Mouse (Mus musculus) adrenal gland, postnatal 25 days (tissue): Measurements from ENCODE around the gene Hes2. TPM values are rescaled to one million over a fixed set of nuclear protein-coding genes. Genes with fewer than 3 reads are reported as not detected.

ENCODE experiments used
- DNase-seq: peaks from one replicate; pipeline ENCODE4 v3.0.0; 2021; ENCODE audit warnings: mixed read lengths
- total RNA-seq: library from RNA; stranded (reverse); gene quantifications from 2 replicates; pipeline ENCODE4 v1.2.3, GENCODE M21; 2021

The Hes2 gene
- total RNA-seq, 1 experiment from 2014 or later = not detected

DNA sequence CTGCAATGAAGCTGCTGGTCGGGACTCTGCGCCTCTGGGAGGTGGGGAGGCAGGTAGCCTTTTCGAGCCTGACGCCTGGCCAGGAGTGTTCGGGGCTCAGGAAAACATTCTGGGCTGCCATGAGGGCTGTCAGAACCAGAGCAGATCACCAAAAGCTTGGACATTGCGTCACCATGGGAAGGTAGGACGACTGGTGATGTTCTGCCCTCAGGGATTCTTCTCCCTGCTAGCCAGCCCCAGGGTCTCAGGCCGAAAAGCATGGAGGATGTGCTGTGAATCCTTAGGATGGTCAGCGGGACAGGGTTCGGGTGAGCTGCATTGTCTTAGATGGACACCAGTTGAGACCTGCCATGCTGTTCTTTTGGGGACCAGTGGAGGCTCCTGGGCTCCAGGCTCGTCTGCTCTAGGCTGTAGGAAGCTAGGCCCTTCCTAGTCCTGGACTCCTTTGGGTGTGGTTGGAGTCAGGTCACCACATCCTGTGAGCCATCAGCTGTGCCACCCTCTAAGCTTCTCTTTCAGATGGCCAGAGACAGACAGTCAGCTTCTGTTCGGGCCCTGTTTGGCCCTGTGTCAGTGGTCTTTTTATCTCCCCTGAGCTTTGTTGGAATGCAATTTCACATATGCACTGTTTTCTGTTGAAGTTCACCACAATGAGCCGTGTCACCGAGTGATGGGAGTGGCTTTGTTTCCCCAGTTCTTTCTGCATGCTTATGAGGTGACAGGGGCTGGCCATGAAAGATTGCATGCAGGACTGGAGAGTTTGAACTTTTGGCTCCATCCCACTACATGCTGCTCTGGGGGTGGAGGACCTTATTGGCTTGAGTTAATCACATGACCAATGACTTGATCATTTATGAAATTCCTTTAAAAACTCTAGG is 27.8 kb downstream of the Hes2 start:
- no peak for DNase-seq

DNA sequence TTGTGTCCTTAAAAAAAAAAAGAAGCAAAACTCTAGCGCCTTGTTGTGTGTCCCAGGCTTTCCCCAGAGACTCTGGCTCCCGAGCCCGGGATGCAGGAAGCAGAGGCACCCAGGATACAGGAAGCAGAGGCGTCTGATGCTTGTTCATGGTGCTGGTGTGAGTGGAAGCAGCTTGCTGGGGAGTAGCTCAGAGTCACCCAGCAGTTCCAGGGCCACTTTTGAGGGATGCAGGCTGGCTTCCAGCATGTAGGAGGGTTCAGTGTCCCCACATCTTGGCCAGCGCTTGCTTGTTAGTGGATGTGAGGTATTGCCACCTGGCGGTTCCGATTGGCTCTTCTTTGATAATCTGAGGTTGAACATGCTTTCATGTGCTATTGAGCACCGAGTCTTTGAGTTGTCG is 28.5 kb downstream of the Hes2 start:
- DNase-seq = no peak

DNA sequence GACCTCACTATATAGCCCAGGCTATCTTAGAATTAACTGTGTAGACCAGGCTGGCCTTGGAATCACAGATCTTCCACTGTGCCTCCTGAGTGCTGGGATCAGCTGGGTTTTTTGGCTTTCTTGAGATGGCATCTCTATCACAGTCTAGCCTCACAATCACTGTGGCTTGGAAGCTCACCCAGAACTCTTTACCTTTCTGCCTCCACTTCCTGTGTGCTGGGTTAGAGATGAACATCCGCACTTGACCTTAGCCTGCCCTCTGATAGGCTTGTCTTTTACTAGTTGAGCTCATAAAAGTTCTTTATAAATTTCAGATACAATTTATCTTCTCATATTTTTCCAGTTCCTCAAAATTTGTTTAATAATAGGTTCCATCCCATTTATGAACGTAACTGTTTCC is 30.0 kb downstream of the Hes2 start:
- DNase-seq = no peak

DNA sequence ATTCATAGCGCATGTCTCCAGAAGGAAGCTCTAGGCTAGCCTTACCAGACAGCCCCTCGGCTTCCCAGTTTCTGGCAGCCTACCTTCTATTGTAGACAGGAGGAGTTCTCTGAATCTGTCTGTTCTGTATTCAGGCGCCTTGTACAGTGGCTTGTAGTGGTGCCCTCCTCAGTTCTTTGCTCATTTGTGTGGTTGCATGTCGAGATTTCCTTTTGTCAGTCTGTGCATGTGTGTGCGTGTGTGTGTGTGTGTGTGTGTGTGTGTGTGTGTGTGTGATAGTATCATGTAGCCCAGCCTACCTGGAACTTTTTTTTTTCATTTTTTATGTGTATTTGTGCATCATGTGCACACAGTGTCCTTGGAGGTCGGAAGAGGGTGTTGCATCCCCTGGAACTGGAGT is 30.4 kb downstream of the Hes2 start:
- no peak for DNase-seq

DNA sequence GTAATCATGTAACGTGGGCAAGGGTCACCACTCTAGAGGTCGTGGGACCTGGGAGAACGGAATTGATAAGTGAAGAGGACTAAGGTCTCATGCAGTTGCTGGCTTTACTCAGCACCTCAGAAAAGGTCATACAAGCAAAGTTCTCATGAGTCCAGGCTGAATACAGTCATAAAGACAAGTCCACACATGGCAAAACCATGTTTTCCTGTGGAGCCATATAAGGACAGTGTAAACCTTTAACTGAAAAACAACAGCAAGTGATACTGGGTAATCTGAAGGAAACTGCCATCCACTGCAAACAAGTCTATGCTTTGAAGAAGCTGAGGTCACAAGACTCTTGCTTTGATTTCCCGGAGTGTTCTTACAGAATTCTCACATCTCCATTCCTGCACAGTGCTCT is 31.0 kb downstream of the Hes2 start:
- DNase-seq = no peak

DNA sequence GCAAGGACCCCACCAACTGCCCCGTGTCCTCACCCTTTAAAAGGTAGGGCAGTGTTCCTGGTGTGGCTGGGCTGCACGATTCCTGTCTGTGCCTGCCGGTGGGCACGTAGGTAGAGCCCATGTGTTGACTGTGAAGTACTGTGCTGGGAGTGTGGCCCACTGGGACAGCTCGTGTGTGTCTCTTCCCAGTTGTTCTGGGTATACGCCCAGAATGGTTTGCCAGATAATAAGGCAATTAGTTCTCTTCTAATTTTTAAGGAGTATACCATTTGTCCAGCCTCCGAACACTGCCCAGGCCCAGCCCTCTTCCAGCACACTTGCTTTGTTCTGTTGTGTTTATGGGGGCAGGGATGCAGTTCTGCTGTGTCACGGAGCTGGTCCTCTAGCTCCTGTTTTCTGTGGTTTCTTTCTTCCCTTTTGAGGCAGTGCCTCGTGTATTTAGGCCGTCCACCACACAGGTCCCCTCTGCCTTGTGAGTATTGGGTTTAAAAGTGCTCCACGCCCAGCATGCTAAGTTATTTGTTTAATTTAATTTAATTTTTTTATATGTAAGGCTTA is 31.5 kb downstream of the Hes2 start:
- DNase-seq = no peak

DNA sequence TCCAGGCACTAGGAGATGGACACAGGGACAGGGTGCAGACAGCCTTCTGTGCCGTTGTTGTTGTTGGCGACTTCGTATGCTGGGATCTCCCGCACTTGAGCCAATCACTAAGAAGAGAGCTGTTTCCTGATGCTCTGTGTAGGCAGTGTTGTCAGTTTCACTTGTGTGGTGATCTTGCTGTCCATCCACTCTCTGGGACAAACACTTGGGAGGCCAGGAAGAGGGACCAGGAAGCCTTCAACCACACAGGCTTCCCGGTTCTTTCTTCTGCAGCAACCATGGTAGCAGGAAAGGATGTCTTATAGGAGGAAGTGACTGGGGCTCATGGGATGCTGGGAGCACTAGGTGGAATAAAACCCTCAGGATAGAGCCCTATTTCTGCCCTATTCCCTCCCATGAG is 32.0 kb downstream of the Hes2 start:
- no peak for DNase-seq

DNA sequence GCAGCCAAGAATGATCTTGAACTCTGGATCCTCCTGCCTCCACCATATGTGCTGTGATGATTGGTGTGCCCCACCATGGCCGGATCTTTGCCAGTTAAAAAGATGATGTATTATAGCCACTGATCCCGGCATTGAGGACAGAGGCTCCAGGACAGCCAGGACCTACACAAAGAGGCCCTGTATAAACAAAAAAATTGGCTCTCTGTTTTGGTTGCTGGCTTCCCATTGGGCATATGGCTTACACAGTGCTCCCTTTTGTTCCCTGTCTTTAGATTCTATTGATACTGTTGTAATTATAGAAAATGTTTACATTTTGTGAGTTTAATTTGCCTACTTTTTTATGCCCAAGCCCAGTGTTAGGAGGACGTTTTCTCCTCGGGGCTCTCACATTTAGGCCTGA is 33.9 kb downstream of the Hes2 start:
- no peak for DNase-seq

DNA sequence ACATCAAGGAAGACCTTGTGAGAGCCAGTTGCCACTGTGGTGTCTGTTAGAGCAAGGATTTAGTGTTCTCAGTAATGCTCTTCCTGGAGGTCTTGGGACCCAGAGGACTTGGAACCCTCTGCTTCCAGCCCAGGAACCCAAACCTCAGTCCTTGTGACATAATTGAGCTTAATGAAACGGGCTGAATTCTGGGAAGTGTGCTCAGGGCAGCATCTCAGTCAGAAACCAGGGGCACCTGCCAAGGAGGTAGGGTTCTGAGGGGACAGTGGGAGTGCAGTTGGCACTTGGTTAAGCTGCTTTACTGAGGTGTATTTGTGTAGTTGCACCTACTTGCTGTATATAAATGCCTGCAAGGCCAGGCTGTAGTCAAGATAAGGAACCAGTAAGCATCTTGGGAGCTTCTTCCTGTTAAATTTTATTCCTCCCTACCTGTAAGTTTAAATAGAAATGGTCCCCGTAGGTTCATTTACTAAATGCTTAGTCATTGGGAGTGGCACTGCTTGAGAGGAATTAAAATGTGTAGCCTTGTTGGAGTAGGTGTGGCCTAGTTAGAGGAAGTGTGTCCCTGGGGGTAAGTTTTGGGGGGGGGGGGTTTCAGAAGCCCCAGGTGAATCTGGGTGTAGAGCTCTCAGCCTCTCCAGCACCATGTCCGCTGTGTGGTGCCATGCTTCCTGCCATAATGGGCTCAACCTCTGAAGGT is 36.0 kb downstream of the Hes2 start:
- DNase-seq = no peak

DNA sequence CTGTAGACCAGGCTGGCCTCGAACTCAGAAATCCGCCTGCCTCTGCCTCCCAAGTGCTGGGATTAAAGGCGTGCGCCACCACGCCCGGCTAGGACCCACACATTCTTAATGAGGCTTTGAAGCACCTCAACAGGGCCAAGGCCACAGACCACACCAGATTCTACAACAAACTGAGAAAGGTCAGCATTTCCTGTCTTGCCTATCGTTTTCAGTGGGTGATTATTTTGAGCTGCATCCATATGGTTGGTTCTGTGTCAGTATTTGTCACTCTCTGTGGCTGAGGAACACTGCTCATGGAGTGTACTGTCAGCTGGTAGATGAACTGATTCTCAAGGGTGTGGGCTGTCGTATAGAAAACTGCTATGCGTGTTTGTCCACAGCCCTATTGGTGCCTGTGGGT is 37.6 kb downstream of the Hes2 start:
- no peak for DNase-seq

DNA sequence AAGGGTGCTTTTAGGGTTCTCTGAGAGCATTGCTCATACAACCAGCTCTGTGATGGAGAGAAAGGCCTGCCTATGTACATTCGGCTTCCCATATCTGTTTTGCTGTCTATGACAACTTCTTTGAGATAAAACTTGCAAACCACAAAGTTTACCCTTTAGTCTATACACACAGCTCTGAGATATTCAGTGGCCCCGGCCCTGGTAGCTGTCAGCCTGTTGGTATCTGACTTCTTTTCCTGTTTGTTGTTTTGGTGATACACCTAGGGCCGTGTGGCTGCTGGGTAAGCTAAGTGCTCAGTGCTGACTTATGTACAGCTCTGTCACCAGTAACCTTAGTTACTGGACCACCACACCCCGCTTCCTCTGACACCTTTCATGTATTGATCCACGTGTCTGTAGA is 38.9 kb downstream of the Hes2 start:
- no peak for DNase-seq

DNA sequence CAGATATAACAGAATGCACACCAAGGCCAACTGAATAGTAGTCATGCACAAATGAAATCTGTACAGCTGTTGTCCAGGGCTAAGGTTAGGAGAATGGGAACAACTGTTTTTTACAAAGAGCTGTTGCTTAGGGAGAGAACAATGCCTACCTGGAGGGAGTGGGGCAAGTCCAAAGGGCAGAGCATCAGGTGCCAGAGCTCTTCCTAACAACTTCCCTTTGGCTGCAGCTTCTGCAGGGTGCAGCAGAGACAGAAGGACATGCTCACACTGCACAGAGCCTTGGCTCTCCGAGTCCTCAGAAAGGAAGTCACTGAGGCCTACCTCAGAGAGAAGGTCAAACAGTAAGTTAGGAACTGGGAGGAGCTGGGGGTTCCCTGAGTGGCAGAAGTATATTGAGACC is 41.0 kb downstream of the Hes2 start:
- DNase-seq = no peak

DNA sequence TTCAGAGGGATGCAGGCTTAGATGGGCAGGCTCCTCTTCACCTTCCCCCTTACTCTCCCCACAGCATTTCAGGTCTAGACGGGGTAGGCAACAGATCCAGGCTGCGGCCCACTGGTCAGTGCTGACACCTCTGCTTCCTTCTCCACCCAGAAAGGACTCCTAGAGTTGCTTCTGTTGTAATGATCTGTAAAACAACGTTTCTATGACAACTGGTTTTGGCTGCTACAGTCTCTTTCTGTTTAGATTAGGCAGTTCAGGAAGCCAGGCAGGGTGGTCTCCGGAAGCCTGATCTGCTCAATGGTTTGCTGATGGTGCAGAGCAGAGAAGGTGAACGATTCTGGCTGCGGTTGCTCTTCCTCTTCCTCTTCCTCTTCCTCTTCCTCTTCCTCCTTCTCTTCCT is 42.8 kb downstream of the Hes2 start:
- DNase-seq = no peak

DNA sequence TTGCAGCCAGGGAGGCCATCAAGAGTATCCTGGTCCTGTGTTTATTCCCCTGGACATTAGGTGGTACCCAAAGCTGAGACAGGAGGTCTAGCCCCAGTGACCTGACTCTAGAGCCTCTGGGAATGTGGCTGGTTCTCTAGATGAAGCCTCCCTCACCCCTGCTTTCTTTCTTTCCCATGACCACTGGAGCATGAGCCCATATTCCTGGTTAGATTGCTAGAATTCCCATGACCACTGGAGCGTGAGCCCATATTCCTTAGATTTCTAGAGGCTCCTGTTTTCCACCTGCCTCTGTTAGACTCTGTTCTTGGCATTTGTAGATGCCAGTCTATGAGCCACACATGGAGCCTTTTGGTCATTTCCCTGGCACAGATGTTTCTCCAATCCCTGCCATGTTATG is 43.8 kb downstream of the Hes2 start:
- no peak for DNase-seq

DNA sequence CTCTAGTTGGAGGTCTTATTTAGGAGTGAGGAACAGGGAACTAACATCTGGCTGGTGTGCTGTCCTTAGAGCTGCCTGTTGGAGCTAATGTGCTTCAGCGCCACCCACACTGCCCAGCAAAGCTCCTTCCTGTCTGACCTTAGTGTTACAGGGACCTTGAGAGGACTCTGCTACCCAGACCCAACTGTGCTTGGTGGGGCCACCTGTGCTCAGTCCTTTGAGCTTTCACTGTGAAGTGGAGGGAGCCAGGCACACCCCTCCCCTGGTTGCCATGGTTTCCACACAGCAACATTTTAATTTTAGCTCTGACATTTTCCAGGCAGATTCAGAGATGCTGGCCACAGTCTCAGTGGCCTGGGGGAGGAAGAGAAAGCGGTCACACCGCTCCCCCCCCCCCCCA is 44.2 kb downstream of the Hes2 start:
- DNase-seq = no peak

DNA sequence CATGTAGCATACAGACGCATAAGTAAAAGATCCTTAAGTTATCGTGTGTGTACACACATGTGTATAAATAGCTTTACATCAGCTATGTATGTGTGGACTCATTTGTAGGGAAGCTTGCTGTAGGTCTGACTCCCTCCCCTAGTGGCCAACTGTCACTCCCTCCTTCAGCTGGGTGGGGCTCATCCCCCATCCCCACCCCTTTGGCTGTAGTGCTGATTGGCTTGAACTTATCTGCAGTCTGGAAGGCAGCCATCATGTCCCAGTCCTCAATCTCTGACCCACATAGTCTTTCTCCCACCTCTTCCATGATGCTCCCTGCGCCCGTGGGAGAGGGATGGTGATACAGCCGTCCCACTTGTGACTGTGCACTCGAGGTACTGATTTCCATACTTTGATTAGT is 46.0 kb downstream of the Hes2 start:
- DNase-seq = no peak

DNA sequence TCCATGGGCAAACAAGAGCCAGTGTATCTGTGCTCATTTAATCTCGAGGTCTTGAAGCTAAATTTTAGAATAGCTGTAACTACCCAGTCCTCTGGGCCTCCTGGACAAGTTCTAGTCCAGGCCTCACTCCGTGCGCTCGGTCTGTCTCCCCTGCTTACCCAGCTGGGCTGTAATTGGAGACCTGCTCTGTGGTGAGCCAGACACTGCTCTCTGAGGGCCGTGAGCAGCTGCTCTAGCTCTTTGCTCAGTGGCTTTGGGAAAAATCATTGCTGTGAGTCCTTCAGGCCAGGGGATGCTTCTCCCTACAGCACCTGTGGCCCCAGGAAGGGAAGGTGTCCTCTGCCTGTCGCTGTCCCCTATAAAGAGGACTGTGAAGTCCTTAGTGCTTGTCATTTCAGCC is 47.5 kb downstream of the Hes2 start:
- no peak for DNase-seq

DNA sequence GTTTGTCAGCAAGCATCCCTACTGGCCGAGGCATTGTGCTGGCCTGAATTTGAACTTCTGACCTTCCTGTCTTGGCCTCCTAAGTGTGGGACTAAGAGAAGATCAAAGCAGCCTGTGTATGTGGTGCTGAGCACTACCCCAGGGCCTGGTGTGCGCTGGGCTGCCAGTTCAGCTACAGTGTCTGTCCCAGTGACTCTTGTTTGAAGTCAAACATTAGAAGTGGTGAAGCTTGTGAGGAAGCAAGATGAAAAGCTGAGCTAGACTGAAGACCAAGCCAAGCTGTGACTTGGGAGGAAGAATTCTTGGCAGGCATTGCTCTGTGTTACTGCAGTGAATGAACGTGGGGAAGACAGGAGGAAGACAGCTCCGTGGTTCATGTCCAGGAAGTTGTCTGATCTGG is 51.0 kb downstream of the Hes2 start:
- DNase-seq = no peak

Other genes starting within 250 kb of the Hes2 start
- 104 and 112 TPM in 2 replicates for gene Dnajc11, start 225.2 kb upstream of the Hes2 start, total RNA-seq
- 24.3 and 32.8 TPM in 2 replicates for gene Thap3, start 169.9 kb upstream of the Hes2 start, total RNA-seq
- gene Phf13, start 162.6 kb upstream of the Hes2 start, total RNA-seq = 14.4 and 19.0 TPM in 2 replicates
- 24.8 and 28.5 TPM in 2 replicates for gene Klhl21, start 150.1 kb upstream of the Hes2 start, total RNA-seq
- gene Zbtb48, start 131.2 kb upstream of the Hes2 start, total RNA-seq = 11.0 and 11.6 TPM in 2 replicates
- 0.09 TPM in 1 of 2 replicates, not detected in the other for gene Tas1r1, start 120.3 kb upstream of the Hes2 start, total RNA-seq
- 26.6 and 29.1 TPM in 2 replicates for gene Nol9, start 119.5 kb upstream of the Hes2 start, total RNA-seq
- 12.9 and 15.6 TPM in 2 replicates for gene Plekhg5, start 86.4 kb upstream of the Hes2 start, total RNA-seq
- gene Tnfrsf25, start 42.9 kb upstream of the Hes2 start, total RNA-seq = 1.5 and 2.0 TPM in 2 replicates
- 1.2 TPM in 2 replicates for gene Espn, start 6.5 kb upstream of the Hes2 start, total RNA-seq
- 34.6 and 39.9 TPM in 2 replicates for gene Acot7, start 19.3 kb downstream of the Hes2 start, total RNA-seq
- gene Gpr153, start 115.4 kb downstream of the Hes2 start, total RNA-seq = 3.1 and 3.6 TPM in 2 replicates
- not detected in 2 replicates for gene Hes3, start 132.8 kb downstream of the Hes2 start, total RNA-seq
- 44.9 and 48.7 TPM in 2 replicates for gene Icmt, start 138.4 kb downstream of the Hes2 start, total RNA-seq
- 1.1 TPM in 1 of 2 replicates, not detected in the other for gene Rnf207, start 160.1 kb downstream of the Hes2 start, total RNA-seq
- gene Rpl22, start 166.9 kb downstream of the Hes2 start, total RNA-seq = 458 and 532 TPM in 2 replicates
- gene Chd5, start 179.8 kb downstream of the Hes2 start, total RNA-seq = 4.2 and 9.5 TPM in 2 replicates